Mouse (Mus musculus) brain, embryonic 14.5 days (tissue): ENCODE results near the gene Ucma. TPM values are rescaled to one million over a fixed set of nuclear protein-coding genes. Genes with fewer than 3 reads are reported as not detected.
A peak's percentile ranks its signal among the peaks of the same experiment; 100 is the strongest.

ENCODE experiments used
- DNase-seq: peaks from one replicate; pipeline ENCODE4 v3.0.0-alpha.2; 2011; ENCODE audit warnings: low read depth
- CTCF ChIP-seq: fragments of 200-500 bp; IDR thresholded peaks from 2 replicates; pipeline ENCODE4 v1.5.1; 2012; ENCODE audit warnings: inconsistent platforms, mild to moderate bottlenecking, moderate library complexity, borderline replicate concordance; ENCODE audit not compliant: insufficient read depth, insufficient read length; ENCODE audit errors: extremely low read depth
- POLR2A ChIP-seq: fragments of 200-500 bp; IDR thresholded peaks from 2 replicates; pipeline ENCODE4 v1.6.1; 2012; ENCODE audit warnings: mild to moderate bottlenecking, inconsistent platforms, borderline replicate concordance; ENCODE audit not compliant: poor library complexity, insufficient read depth, insufficient read length, severe bottlenecking; ENCODE audit errors: extremely low read depth
- polyA plus RNA-seq: library from polyadenylated mRNA; depleted of rRNA; stranded (reverse); fragments of >200 nt; gene quantifications from 2 replicates; pipeline ENCODE4 v1.2.3, GENCODE M21; 2012

Gene Ucma
- polyA plus RNA-seq, 1 experiment: 0.71 TPM

GRCm38 (mm10) chr2:4978091-4978490, 2.2 kb downstream of the Ucma start:
- DNase-seq: peak; percentile 89
- TF ChIP-seq POLR2A (no peak), CTCF (no peak)

- DNase-seq: no peak
- TF ChIP-seq POLR2A (no peak), CTCF (no peak)
Measured at GRCm38 (mm10) chr2:4983987-4984386, 8.1 kb downstream of the Ucma start.

GRCm38 (mm10) chr2:4985000-4985399, 9.1 kb downstream of the Ucma start:
- DNase-seq: no peak
- TF ChIP-seq POLR2A (no peak), CTCF (no peak)

GRCm38 (mm10) chr2:4986798-4987197, 10.9 kb downstream of the Ucma start:
- no peak for DNase-seq
- no peak for TF ChIP-seq CTCF
- TF ChIP-seq POLR2A: no peak

GRCm38 (mm10) chr2:4987388-4988180, 11.7 kb downstream of the Ucma start:
- no peak for DNase-seq
- no peak for TF ChIP-seq CTCF
- no peak for TF ChIP-seq POLR2A

- DNase-seq: peak; percentile 34
- TF ChIP-seq CTCF (peak; percentile 29; the same call in 1 of the 2 replicates), POLR2A (no peak)
Measured at GRCm38 (mm10) chr2:4988826-4989424, 13.0 kb downstream of the Ucma start.

GRCm38 (mm10) chr2:4993584-4993983, 17.7 kb downstream of the Ucma start:
- no peak for TF ChIP-seq POLR2A
- no peak for TF ChIP-seq CTCF
- no peak for DNase-seq

GRCm38 (mm10) chr2:4994436-4994835, 18.5 kb downstream of the Ucma start:
- no peak for DNase-seq
- no peak for TF ChIP-seq CTCF
- TF ChIP-seq POLR2A: no peak

GRCm38 (mm10) chr2:4995646-4996045, 19.7 kb downstream of the Ucma start:
- TF ChIP-seq CTCF (no peak), POLR2A (no peak)
- no peak for DNase-seq

- TF ChIP-seq CTCF: no peak
- no peak for TF ChIP-seq POLR2A
- DNase-seq: no peak
Measured at GRCm38 (mm10) chr2:4996421-4996824, 20.5 kb downstream of the Ucma start.

- no peak for DNase-seq
- TF ChIP-seq POLR2A: no peak
- TF ChIP-seq CTCF: peak; percentile 32; the same call in 1 of the 2 replicates
Measured at GRCm38 (mm10) chr2:4998905-4999304, 23.0 kb downstream of the Ucma start.
